Mouse (Mus musculus) CH12.LX (cell line): ENCODE data around the gene Pex12.

ENCODE experiments used
- BHLHE40 ChIP-seq: IDR thresholded peaks from 2 replicates; pipeline ENCODE4 v1.6.1; 2011; ENCODE audit warnings: mild to moderate bottlenecking, low read depth, low read length, improper control_type of control experiment
- CTCF ChIP-seq, 2 experiments: IDR thresholded peaks in 1 of 2; conservative IDR thresholded peaks in 1 of 2; 2 replicates each; pipeline ENCODE4 v1.5.1; 2011 to 2012; ENCODE audit warnings: low read depth in 2 of 2, low read length in 2 of 2, improper control_type of control experiment in 1 of 2, inconsistent platforms in 1 of 2, mild to moderate bottlenecking in 1 of 2, moderate library complexity in 1 of 2
- EP300 ChIP-seq: IDR thresholded peaks from 2 replicates; pipeline ENCODE4 v1.6.1; 2011; ENCODE audit warnings: low read length, improper control_type of control experiment
- GABPA ChIP-seq: IDR thresholded peaks from 2 replicates; pipeline ENCODE4 v1.6.1; 2012; ENCODE audit warnings: low read depth, low read length, improper control_type of control experiment, inconsistent platforms; ENCODE audit not compliant: insufficient replicate concordance
- KAT2A ChIP-seq: IDR thresholded peaks from 2 replicates; pipeline ENCODE4 v1.6.1; 2012; ENCODE audit warnings: low read length, improper control_type of control experiment, inconsistent platforms; ENCODE audit not compliant: insufficient replicate concordance
- MYC ChIP-seq: IDR thresholded peaks from 2 replicates; pipeline ENCODE4 v1.6.1; 2011; ENCODE audit warnings: low read depth, mild to moderate bottlenecking, improper control_type of control experiment, low read length
- POLR2A ChIP-seq: IDR thresholded peaks from 2 replicates; pipeline ENCODE4 v1.6.1; 2011; ENCODE audit warnings: low read depth, mild to moderate bottlenecking, improper control_type of control experiment, low read length
- POLR2AphosphoS2 ChIP-seq: IDR thresholded peaks from 2 replicates; pipeline ENCODE4 v1.6.1; 2011; ENCODE audit warnings: low read depth, low read length, improper control_type of control experiment
- USF1 ChIP-seq: IDR thresholded peaks from 2 replicates; pipeline ENCODE4 v1.6.1; 2014; ENCODE audit warnings: low read depth, mild to moderate bottlenecking, inconsistent platforms, low read length, improper control_type of control experiment
- ZC3H11A ChIP-seq: IDR thresholded peaks from 2 replicates; pipeline ENCODE4 v1.6.1; 2012; ENCODE audit warnings: low read depth, mild to moderate bottlenecking, inconsistent platforms, low read length, improper control_type of control experiment

GRCm38 (mm10) chr11:83327427-83327826, 25.0 kb upstream of the Pex12 start:
- TF ChIP-seq USF1: no peak
- TF ChIP-seq GABPA: no peak
- TF ChIP-seq CTCF (conservative IDR thresholded peaks at IDR 0.05 in 1 of 2, IDR thresholded peaks at IDR 0.05 in 1 of 2; ENCODE audit: low read depth in 2 of 2, low read length in 2 of 2): peak; percentile 73 to 92
- TF ChIP-seq KAT2A: no peak
- TF ChIP-seq ZC3H11A: no peak
- no peak for TF ChIP-seq BHLHE40
- TF ChIP-seq POLR2AphosphoS2: no peak
- TF ChIP-seq EP300: no peak
- no peak for TF ChIP-seq MYC
- no peak for TF ChIP-seq POLR2A
